Comparison of ENCODE assay signal across 20 mouse cellular contexts in genomic region chr11:75870947-75871346, GRCm38 (mm10).
DNase-seq lines count a peak whose midpoint lies in the region; ATAC-seq and TF ChIP-seq lines count a peak whose summit lies in the region.
"Had no signal": no experiment of that assay in that cellular context is flagged by ENCODE, and none has a peak within 500 bp of the region (broad histone marks: within the 10 kb centered on the region; RNA-seq: fewer than 3 reads in every experiment).

No protein-coding gene starts in this region.

- no peak overlapping the region for H3K4me2 ChIP-seq in hindbrain, embryonic 14.5 days (replicated peaks)
- no peak overlapping the region for H3K4me2 ChIP-seq in neural tube, embryonic 15.5 days
- H3K4me2 ChIP-seq: heart, embryonic 15.5 days had no signal

- H3K4me3 ChIP-seq in cerebellum, adult 2 months (replicated peaks; ENCODE audit: insufficient read depth, low read depth, low read length), result no peak overlapping the region
- H3K4me3 ChIP-seq in hindbrain, embryonic 14.5 days (replicated peaks; ENCODE audit: low read length), result no peak overlapping the region
- no peak overlapping the region for H3K4me3 ChIP-seq in hindbrain, embryonic 10.5 days
- H3K4me3 ChIP-seq in neural tube, embryonic 15.5 days (replicated peaks), result no peak overlapping the region
- H3K4me3 ChIP-seq: heart, embryonic 15.5 days; limb, embryonic 10.5 days had no signal

- no peaks in the 10 kb centered on the region for H3K9me3 ChIP-seq in hindbrain, embryonic 14.5 days (ENCODE audit: control insufficient read depth, low read length)
- no peaks in the 10 kb centered on the region for H3K9me3 ChIP-seq in hindbrain, embryonic 10.5 days
- no peaks in the 10 kb centered on the region for H3K9me3 ChIP-seq in neural tube, embryonic 15.5 days (replicated peaks)
- H3K9me3 ChIP-seq: G1E; heart, embryonic 15.5 days; limb, embryonic 10.5 days had no signal

- ATAC-seq in cerebellum, adult (ENCODE audit: insufficient number of reproducible peaks, low FRiP score, low TSS enrichment), result no peak
- no peak for ATAC-seq in hindbrain, embryonic 14.5 days (ENCODE audit: low FRiP score)
- ATAC-seq in neural tube, embryonic 15.5 days (ENCODE audit: low FRiP score), result no peak
- ATAC-seq: intestine, embryonic 16.5 days had no signal

- H3K27ac ChIP-seq in cerebellum, adult 2 months (ENCODE audit: insufficient read depth, low read length), result peak overlapping the region; percentile 92
- H3K27ac ChIP-seq in hindbrain, embryonic 14.5 days, result peak overlapping the region; percentile 49; the same call in 1 of the 2 replicates
- no peak overlapping the region for H3K27ac ChIP-seq in hindbrain, embryonic 10.5 days
- peak overlapping the region; percentile 33; the same call in 1 of the 2 replicates for H3K27ac ChIP-seq in neural tube, embryonic 15.5 days (replicated peaks)
- H3K27ac ChIP-seq: heart, embryonic 15.5 days; limb, embryonic 10.5 days had no signal

- WGBS in cerebellum, adult 2 months, result 47% methylated on average over 4 of the region's 4 CpGs
- 56% methylated on average over 4 of the region's 4 CpGs for WGBS in hindbrain, embryonic 14.5 days
- 58% methylated on average over 4 of the region's 4 CpGs for WGBS in hindbrain, embryonic 10.5 days
- WGBS in neural tube, embryonic 15.5 days, result 51% methylated on average over 4 of the region's 4 CpGs

- no peak for TF ChIP-seq POLR2A in cerebellum, adult 2 months (IDR thresholded peaks at IDR 0.05; ENCODE audit: borderline replicate concordance, insufficient read depth, low read length)

- DNase-seq in cerebellum, adult 2 months, result no peak
- no peak for DNase-seq in hindbrain, embryonic 14.5 days (ENCODE audit: low spot score)
- DNase-seq in hindbrain, embryonic 10.5 days (ENCODE audit: low spot score), result no peak
- DNase-seq in retina, postnatal 1 day, result peak; percentile 30
- DNase-seq in retina, embryonic 14.5 days (ENCODE audit: low spot score), result no peak
- no peak for DNase-seq in testis, postnatal 14 days (ENCODE audit: low spot score)
- DNase-seq: adrenal gland, postnatal 25 days; gastrocnemius, postnatal 36 days; heart, postnatal 4 days; kidney, postnatal 36 days; layer of hippocampus, adult 9-11 months; lung, adult 18-20 months; lung, postnatal 14 days; thymus, postnatal 14 days had no signal

- TF ChIP-seq CTCF in cerebellum, adult 2 months (IDR thresholded peaks at IDR 0.05; ENCODE audit: borderline replicate concordance, insufficient read depth, low read depth, low read length), result no peak

- 0 out of 2 replicates have a peak overlapping the region, but pooled peaks have one; percentile 13 for H3K9ac ChIP-seq in hindbrain, embryonic 14.5 days
- H3K9ac ChIP-seq in neural tube, embryonic 15.5 days (replicated peaks), result no peak overlapping the region
- H3K9ac ChIP-seq: heart, embryonic 15.5 days had no signal

- H3K36me3 ChIP-seq in hindbrain, embryonic 14.5 days (replicated peaks; ENCODE audit: control insufficient read depth, insufficient read depth), result no peaks in the 10 kb centered on the region
- H3K36me3 ChIP-seq in hindbrain, embryonic 10.5 days, result no peaks in the 10 kb centered on the region
- H3K36me3 ChIP-seq in neural tube, embryonic 15.5 days, result no peaks in the 10 kb centered on the region
- H3K36me3 ChIP-seq: G1E; heart, embryonic 15.5 days; limb, embryonic 10.5 days had no signal

- H3K4me1 ChIP-seq in cerebellum, adult 2 months (ENCODE audit: control insufficient read depth, insufficient read depth, low read length), result peaks cover 54% of the 10 kb centered on the region
- peaks cover 19% of the 10 kb centered on the region for H3K4me1 ChIP-seq in hindbrain, embryonic 14.5 days (replicated peaks; ENCODE audit: control insufficient read depth, insufficient read depth, low read length)
- peaks cover 21% of the 10 kb centered on the region for H3K4me1 ChIP-seq in hindbrain, embryonic 10.5 days (replicated peaks)
- peaks cover 26% of the 10 kb centered on the region for H3K4me1 ChIP-seq in neural tube, embryonic 15.5 days

- no peaks in the 10 kb centered on the region for H3K27me3 ChIP-seq in cerebellum, adult 2 months (ENCODE audit: control insufficient read depth, insufficient read depth, low read length)
- no peaks in the 10 kb centered on the region for H3K27me3 ChIP-seq in hindbrain, embryonic 14.5 days (ENCODE audit: control insufficient read depth, insufficient read depth, low read length)
- 0 out of 2 replicates have a peak, but pooled peaks cover 4% of the 10 kb centered on the region for H3K27me3 ChIP-seq in hindbrain, embryonic 10.5 days (ENCODE audit: insufficient read depth, poor library complexity, severe bottlenecking)
- H3K27me3 ChIP-seq in neural tube, embryonic 15.5 days (replicated peaks), result no peaks in the 10 kb centered on the region
